Mouse (Mus musculus): ENCODE results near the gene Olfr615. TPM values are rescaled to one million over a fixed set of nuclear protein-coding genes. Genes with fewer than 3 reads are reported as not detected.
"Not testable (repeated sequence)": the region's sequence is repeated elsewhere in the genome, so short reads cannot be mapped to it uniquely, and the experiment has no call there.

Gene Olfr615
- polyA plus RNA-seq (2015; fragmentation: Nextera tagmentation; extraction: Ambion mirVana), result 0.25 and 0.29 TPM in 2 replicates

- WGBS, result 75% methylated on average over 2 of the region's 2 CpGs
- no peak within 1 kb of the TSS for H3K9ac ChIP-seq
- ATAC-seq (ENCODE audit: insufficient number of reproducible peaks, low FRiP score, low TSS enrichment, low read depth), result no peak
- H3K36me3 ChIP-seq, result no peaks in the 10 kb centered on the region
- H3K27ac ChIP-seq (replicated peaks), result no peak within 1 kb of the TSS
- H3K4me3 ChIP-seq (replicated peaks), result no peak within 1 kb of the TSS
- no peaks in the 10 kb centered on the region for H3K27me3 ChIP-seq
- no peak within 1 kb of the TSS for H3K4me2 ChIP-seq (replicated peaks)
- H3K9me3 ChIP-seq (replicated peaks), result no peaks in the 10 kb centered on the region
- no peaks in the 10 kb centered on the region for H3K4me1 ChIP-seq
Measured at GRCm38 (mm10) chr7:103555779-103556178, at the start of gene Olfr615. Gene Olfr615, plus strand, starts transcription at chr7:103556079.

- no peak for ATAC-seq (ENCODE audit: insufficient number of reproducible peaks, low FRiP score, low TSS enrichment, low read depth)
- no peaks in the 10 kb centered on the region for H3K4me1 ChIP-seq
- 86% methylated on average over 2 of the region's 2 CpGs for WGBS
Measured at GRCm38 (mm10) chr7:103512022-103512421, 43.9 kb upstream of the Olfr615 start, which contains the start of gene Olfr610. Gene Olfr610, minus strand, starts transcription at chr7:103512122.

DNA sequence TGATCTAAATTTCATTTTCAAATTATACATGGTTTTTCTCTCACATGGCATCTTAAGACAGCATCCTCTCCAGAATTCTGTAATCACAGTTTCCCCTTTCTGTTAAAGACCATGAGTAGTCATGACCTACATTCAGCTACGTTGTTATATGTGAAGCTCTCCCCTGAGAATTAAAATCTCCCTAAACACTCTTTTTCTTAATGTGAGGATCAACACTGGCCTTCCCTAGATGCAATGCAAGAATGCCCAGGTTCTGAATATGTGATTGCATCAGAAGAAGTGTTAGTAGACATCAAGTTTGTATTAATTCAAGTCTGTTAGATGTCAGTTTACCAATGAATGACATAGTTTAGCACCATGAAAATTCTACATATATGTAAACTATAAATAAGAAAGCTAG, 35.1 kb upstream of the Olfr615 start, which contains the start of gene Olfr611:
TSS of gene Olfr611 (minus strand) at position 101 of the 400 bp plus-strand sequence.
- H3K27me3 ChIP-seq; ATAC-seq (ENCODE audit: insufficient number of reproducible peaks, low FRiP score, low TSS enrichment, low read depth); H3K9ac ChIP-seq; H3K4me3 ChIP-seq (replicated peaks); H3K27ac ChIP-seq (replicated peaks); H3K9me3 ChIP-seq (replicated peaks); H3K4me2 ChIP-seq (replicated peaks); H3K36me3 ChIP-seq; H3K4me1 ChIP-seq: not testable (repeated sequence)
- WGBS, result 78% methylated on average over 1 of the region's 1 CpGs

More at GRCm38 (mm10) chr7:103512022-103512421, 43.9 kb upstream of the Olfr615 start, which contains the start of gene Olfr610:
- Histone ChIP-seq H3K36me3 (no peaks in the 10 kb centered on the region), H3K4me2 (replicated peaks) (no peak within 1 kb of the TSS), H3K27ac (replicated peaks) (no peak within 1 kb of the TSS), H3K9me3 (replicated peaks) (no peaks in the 10 kb centered on the region), H3K27me3 (no peaks in the 10 kb centered on the region), H3K9ac (no peak within 1 kb of the TSS), H3K4me3 (replicated peaks) (no peak within 1 kb of the TSS)

- not testable (repeated sequence) for H3K27me3 ChIP-seq; H3K4me1 ChIP-seq; H3K36me3 ChIP-seq; ATAC-seq (ENCODE audit: insufficient number of reproducible peaks, low FRiP score, low TSS enrichment, low read depth); H3K4me2 ChIP-seq (replicated peaks); H3K9me3 ChIP-seq (replicated peaks); H3K4me3 ChIP-seq (replicated peaks); H3K27ac ChIP-seq (replicated peaks); H3K9ac ChIP-seq
- WGBS, result 76% methylated on average over 2 of the region's 2 CpGs
Measured at GRCm38 (mm10) chr7:103542617-103543016, 13.3 kb upstream of the Olfr615 start, which contains the start of gene Olfr612. Gene Olfr612, minus strand, starts transcription at chr7:103542717.

GRCm38 (mm10) chr7:103547774-103548173, 8.1 kb upstream of the Olfr615 start, which contains the start of gene Olfr613:
Gene Olfr613, plus strand, starts transcription at chr7:103548074.
- ATAC-seq (ENCODE audit: insufficient number of reproducible peaks, low FRiP score, low TSS enrichment, low read depth), result no peak

GRCm38 (mm10) chr7:103569043-103569442, 13.2 kb downstream of the Olfr615 start, which contains the start of gene Olfr616:
Gene Olfr616, minus strand, starts transcription at chr7:103569143.
- H3K4me1 ChIP-seq, result no peaks in the 10 kb centered on the region
- no peaks in the 10 kb centered on the region for H3K36me3 ChIP-seq
- no peak within 1 kb of the TSS for H3K9ac ChIP-seq
- no peak within 1 kb of the TSS for H3K4me3 ChIP-seq (replicated peaks)
- no peaks in the 10 kb centered on the region for H3K9me3 ChIP-seq (replicated peaks)
- no peak within 1 kb of the TSS for H3K4me2 ChIP-seq (replicated peaks)
- no peak within 1 kb of the TSS for H3K27ac ChIP-seq (replicated peaks)
- no peaks in the 10 kb centered on the region for H3K27me3 ChIP-seq
- no peak for ATAC-seq (ENCODE audit: insufficient number of reproducible peaks, low FRiP score, low TSS enrichment, low read depth)
- WGBS, result 76% methylated on average over 3 of the region's 3 CpGs

More at GRCm38 (mm10) chr7:103547774-103548173, 8.1 kb upstream of the Olfr615 start, which contains the start of gene Olfr613:
- Histone ChIP-seq H3K9ac (no peak within 1 kb of the TSS), H3K36me3 (no peaks in the 10 kb centered on the region), H3K4me2 (replicated peaks) (no peak within 1 kb of the TSS), H3K4me1 (no peaks in the 10 kb centered on the region), H3K27ac (replicated peaks) (no peak within 1 kb of the TSS), H3K27me3 (no peaks in the 10 kb centered on the region), H3K4me3 (replicated peaks) (no peak within 1 kb of the TSS), H3K9me3 (replicated peaks) (no peaks in the 10 kb centered on the region)
- 80% methylated on average over 2 of the region's 2 CpGs for WGBS

DNA sequence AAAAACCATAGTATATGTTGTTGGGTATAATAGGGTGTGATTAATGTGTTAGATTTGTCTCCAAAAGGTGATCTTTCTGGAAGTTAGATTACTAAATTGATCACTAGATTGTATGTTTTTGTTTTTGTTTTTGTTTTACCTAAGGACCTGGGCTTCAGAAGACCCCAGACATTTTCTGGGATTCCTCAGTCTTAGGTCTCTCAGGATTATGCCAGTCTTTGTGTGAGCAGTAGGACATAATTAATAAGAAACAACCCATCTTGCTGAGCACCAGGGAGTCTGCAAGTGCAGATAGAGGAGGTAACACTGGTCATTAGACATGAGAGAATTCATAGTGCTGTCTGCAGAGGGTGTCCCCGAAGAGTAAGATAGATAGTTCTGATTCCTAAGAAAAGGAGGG, 16.9 kb downstream of the Olfr615 start, which contains the start of gene Olfr617:
TSS of gene Olfr617 (plus strand) at position 301 of the 400 bp plus-strand sequence.
- ATAC-seq (ENCODE audit: insufficient number of reproducible peaks, low FRiP score, low TSS enrichment, low read depth), result no peak
- Histone ChIP-seq H3K4me1 (no peaks in the 10 kb centered on the region), H3K9ac (no peak within 1 kb of the TSS), H3K4me2 (replicated peaks) (no peak within 1 kb of the TSS), H3K9me3 (replicated peaks) (no peaks in the 10 kb centered on the region), H3K36me3 (no peaks in the 10 kb centered on the region), H3K27me3 (no peaks in the 10 kb centered on the region), H3K4me3 (replicated peaks) (no peak within 1 kb of the TSS), H3K27ac (replicated peaks) (no peak within 1 kb of the TSS)
- 82% methylated on average over 1 of the region's 1 CpGs for WGBS

- no peak within 1 kb of the TSS for H3K4me3 ChIP-seq (replicated peaks)
- WGBS, result 52% methylated on average over 2 of the region's 2 CpGs
- H3K36me3 ChIP-seq, result no peaks in the 10 kb centered on the region
- H3K27me3 ChIP-seq, result no peaks in the 10 kb centered on the region
- no peak within 1 kb of the TSS for H3K4me2 ChIP-seq (replicated peaks)
- H3K9me3 ChIP-seq (replicated peaks), result no peaks in the 10 kb centered on the region
- H3K4me1 ChIP-seq, result no peaks in the 10 kb centered on the region
- no peak for ATAC-seq (ENCODE audit: insufficient number of reproducible peaks, low FRiP score, low TSS enrichment, low read depth)
- no peak within 1 kb of the TSS for H3K9ac ChIP-seq
- no peak within 1 kb of the TSS for H3K27ac ChIP-seq (replicated peaks)
Measured at GRCm38 (mm10) chr7:103589803-103590202, 33.9 kb downstream of the Olfr615 start, which contains the start of gene Olfr618. Gene Olfr618, plus strand, starts transcription at chr7:103590103.

DNA sequence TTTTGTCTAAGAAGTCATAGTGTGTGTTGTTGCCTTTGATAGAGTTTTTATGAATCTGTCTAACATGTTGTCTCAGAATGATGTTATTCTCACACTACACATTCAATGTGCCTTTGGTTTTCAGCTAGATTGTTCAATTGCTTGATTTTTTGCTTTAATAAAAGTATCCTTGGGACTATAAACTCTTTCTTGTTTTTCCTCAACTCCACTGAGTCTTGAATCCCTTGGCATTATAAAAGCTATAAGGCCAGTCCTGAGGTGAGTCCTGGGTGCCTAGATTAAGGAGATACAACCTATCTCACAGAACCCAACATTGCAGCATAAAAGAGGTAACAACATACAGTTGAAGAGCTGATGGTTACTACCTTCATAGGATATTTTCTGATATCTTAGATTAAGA, 44.4 kb downstream of the Olfr615 start, which contains the start of gene Olfr619:
TSS of gene Olfr619 (plus strand) at position 301 of the 400 bp plus-strand sequence.
- no peak for ATAC-seq (ENCODE audit: insufficient number of reproducible peaks, low FRiP score, low TSS enrichment, low read depth)
- H3K36me3 ChIP-seq, result no peaks in the 10 kb centered on the region
- no peak within 1 kb of the TSS for H3K9ac ChIP-seq
- H3K27ac ChIP-seq (replicated peaks), result no peak within 1 kb of the TSS
- H3K27me3 ChIP-seq, result no peaks in the 10 kb centered on the region
- no peaks in the 10 kb centered on the region for H3K4me1 ChIP-seq
- no peak within 1 kb of the TSS for H3K4me3 ChIP-seq (replicated peaks)
- H3K9me3 ChIP-seq (replicated peaks), result no peaks in the 10 kb centered on the region
- no peak within 1 kb of the TSS for H3K4me2 ChIP-seq (replicated peaks)

DNA sequence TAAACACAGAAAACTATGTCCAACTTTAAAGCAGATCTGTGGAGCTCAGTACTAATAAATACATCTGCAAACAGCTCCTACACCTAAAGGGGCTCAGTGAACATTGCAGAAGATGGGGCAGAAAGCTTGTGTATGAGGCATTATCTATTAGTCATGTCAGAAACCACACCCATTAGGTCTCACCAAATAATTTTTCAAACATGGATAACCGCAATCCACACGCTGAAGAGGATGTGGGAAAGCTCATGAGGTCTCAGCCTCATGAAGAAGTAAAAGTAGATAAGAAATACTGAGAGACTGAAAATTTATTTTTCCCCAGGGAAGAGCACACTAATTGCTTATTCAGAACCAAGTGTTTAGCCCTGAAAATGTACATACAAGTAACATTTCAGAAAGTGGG, 51.5 kb downstream of the Olfr615 start:
- Histone ChIP-seq H3K36me3 (no peaks in the 10 kb centered on the region), H3K9ac (no peak overlapping the region), H3K4me2 (replicated peaks) (no peak overlapping the region), H3K4me1 (no peaks in the 10 kb centered on the region), H3K9me3 (replicated peaks) (no peaks in the 10 kb centered on the region), H3K4me3 (replicated peaks) (no peak overlapping the region), H3K27me3 (no peaks in the 10 kb centered on the region), H3K27ac (replicated peaks) (no peak overlapping the region)
- no peak for ATAC-seq (ENCODE audit: insufficient number of reproducible peaks, low FRiP score, low TSS enrichment, low read depth)
- 74% methylated on average over 2 of the region's 2 CpGs for WGBS

DNA sequence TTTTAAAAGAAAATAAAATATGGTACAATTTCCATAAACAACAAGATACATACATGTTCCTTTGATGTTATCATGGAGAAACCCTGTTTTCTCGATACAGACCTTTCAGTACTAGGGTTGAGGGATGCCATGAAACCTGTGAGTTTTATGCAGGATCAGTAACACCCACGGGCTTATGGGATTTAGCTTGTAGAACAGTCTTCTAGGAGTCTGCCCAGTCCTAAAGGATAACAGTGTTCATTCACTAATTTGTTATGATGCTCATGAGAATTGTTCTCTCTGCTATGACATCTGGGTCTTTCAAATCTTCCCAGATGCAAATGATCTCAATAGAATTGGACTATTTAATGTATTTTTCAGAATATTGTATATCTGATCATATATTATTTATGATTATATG, 56.6 kb downstream of the Olfr615 start, which contains the start of gene Olfr620:
TSS of gene Olfr620 (minus strand) at position 101 of the 400 bp plus-strand sequence.
- WGBS, result 71% methylated on average over 2 of the region's 2 CpGs
- Histone ChIP-seq H3K4me2 (replicated peaks) (no peak within 1 kb of the TSS), H3K27me3 (no peaks in the 10 kb centered on the region), H3K9ac (no peak within 1 kb of the TSS), H3K4me1 (no peaks in the 10 kb centered on the region), H3K9me3 (replicated peaks) (no peaks in the 10 kb centered on the region), H3K4me3 (replicated peaks) (no peak within 1 kb of the TSS), H3K27ac (replicated peaks) (no peak within 1 kb of the TSS), H3K36me3 (no peaks in the 10 kb centered on the region)
- ATAC-seq (ENCODE audit: insufficient number of reproducible peaks, low FRiP score, low TSS enrichment, low read depth), result no peak
